Mouse (Mus musculus) heart, postnatal 10 days (tissue): ENCODE data around the gene Plxna1. TPM values are rescaled to one million over a fixed set of nuclear protein-coding genes. Genes with fewer than 3 reads are reported as not detected.

ENCODE experiments used
- DNase-seq, 2 experiments: peaks; one replicate each; pipeline ENCODE4 v3.0.0; 2021
- intact Hi-C: fragments of 180-260 bp; cut with DNase I; formaldehyde crosslinking; loops from one replicate; pipeline ENCODE4 v1.15.1; 2025
- total RNA-seq, 2 experiments: library from RNA; stranded (reverse); gene quantifications; 2 replicates each; pipeline ENCODE4 v1.2.3; 2021

Gene Plxna1
- total RNA-seq: 10 to 100 TPM; 39.3 to 48.5 TPM

- peak; percentile 63 to 68 for DNase-seq
- intact Hi-C loops: loop anchor here (1.0 to 5.0 kb wide), 5 partner anchors 104 to 435 kb away; no protein-coding TSS in a partner anchor
These were observed at the start of gene Plxna1 for GRCm38 (mm10) chr6:89362281-89363106. Plxna1 (minus strand) TSS chr6:89362620.

DNA sequence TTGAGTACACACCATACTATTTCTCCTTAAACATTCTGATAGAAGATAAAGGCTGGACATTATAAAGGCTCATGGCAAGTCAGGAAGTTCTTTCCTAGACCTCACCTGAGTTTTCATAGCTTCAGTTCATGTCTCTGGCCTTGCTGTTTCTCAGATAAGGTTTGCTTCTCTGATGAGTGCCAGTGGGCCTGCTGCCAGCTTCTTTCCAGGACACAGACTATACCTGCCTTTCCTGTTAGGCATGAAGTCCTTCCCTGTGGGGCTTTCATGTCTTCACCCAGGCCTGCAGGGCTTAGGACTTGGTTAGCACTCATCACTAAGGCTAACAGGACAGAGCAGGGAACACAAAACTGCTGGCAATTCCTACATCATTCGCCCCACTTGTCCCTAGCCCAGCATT is 46.6 kb upstream of the Plxna1 start:
- no peak for DNase-seq
- intact Hi-C loops: no loop called here

DNA sequence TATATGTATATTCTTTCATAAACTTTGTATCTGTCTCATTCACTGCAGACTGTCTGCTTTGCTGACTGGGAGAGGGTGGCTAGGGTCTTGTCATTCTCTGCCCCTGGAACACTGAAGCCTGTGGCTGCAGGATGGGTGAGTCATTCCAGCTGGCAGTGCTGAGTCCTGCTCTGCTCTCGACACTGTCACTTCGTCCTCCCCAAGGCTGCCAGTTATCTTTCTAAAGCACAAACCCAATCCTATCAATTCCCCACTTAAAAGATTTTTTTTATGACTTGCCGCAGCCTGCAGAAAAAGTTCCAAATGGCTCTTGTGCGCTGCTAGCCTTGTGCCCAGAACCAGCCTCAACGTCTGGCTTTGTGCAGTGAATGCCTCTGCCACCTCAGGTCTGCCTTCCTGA is 45.8 kb upstream of the Plxna1 start:
- no peak for DNase-seq
- intact Hi-C loops: no loop called here

- intact Hi-C loops: no loop called here
- DNase-seq: no peak
These were observed 44.9 kb upstream of the Plxna1 start for GRCm38 (mm10) chr6:89407247-89407889.

DNA sequence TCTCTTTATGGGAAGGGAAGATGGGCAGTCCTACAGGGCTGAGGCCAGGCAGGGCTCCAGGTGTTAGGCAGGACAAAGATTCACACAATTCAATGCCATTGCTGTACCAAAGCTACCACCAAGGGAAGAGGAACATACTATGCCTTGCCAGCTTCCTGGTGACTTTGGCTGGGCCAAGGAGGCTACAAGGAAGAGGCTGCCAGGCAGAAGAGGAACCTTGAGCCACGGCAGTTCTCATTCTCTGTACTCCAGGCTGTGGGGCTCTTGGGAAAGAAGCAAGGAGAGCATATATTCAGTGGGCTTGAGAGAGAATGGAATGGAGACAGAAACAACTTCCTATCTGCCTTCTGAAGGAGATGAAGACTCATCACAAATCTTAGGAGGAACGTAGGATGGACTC is 42.5 kb upstream of the Plxna1 start:
- intact Hi-C loops: no loop called here
- no peak for DNase-seq

- peak; percentile 31 to 32 for DNase-seq
- intact Hi-C loops: no loop called here
These were observed 41.1 kb upstream of the Plxna1 start for GRCm38 (mm10) chr6:89403257-89404225.

DNA sequence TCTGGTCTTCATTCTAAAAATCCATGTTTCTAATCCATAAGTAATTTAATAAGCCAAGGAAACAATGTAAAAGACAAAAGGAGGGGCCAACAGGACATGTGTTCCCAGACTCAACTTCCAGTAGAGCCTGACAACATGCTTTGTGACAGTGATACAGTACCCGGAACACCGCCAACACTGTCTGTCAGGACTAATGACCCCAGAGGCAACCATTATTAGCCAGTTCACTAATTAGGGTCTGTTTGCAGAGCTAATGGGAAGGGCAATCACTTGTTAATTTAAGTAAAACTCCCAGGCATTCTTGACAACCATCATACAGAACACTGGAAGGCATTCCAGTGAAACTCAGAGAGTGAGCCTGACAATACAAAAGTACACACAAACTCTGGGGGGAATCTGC is 40.0 kb upstream of the Plxna1 start:
- no peak for DNase-seq
- intact Hi-C loops: no loop called here

GRCm38 (mm10) chr6:89399564-89399963 is 37.1 kb upstream of the Plxna1 start:
- intact Hi-C loops: no loop called here

GRCm38 (mm10) chr6:89397919-89398318 is 35.5 kb upstream of the Plxna1 start:
- no peak for DNase-seq
- intact Hi-C loops: no loop called here

More at GRCm38 (mm10) chr6:89399564-89399963, 37.1 kb upstream of the Plxna1 start:
- no peak for DNase-seq

GRCm38 (mm10) chr6:89393820-89394219 is 31.4 kb upstream of the Plxna1 start:
- intact Hi-C loops: no loop called here
- DNase-seq: no peak

- DNase-seq: no peak
- intact Hi-C loops: no loop called here
These were observed 29.8 kb upstream of the Plxna1 start for GRCm38 (mm10) chr6:89392213-89392612.

- DNase-seq: no peak
- intact Hi-C loops: no loop called here
These were observed 27.4 kb upstream of the Plxna1 start for GRCm38 (mm10) chr6:89389771-89390170.

GRCm38 (mm10) chr6:89386956-89387355 is 24.5 kb upstream of the Plxna1 start:
- no peak for DNase-seq
- intact Hi-C loops: no loop called here

- intact Hi-C loops: no loop called here
- no peak for DNase-seq
These were observed 22.3 kb upstream of the Plxna1 start for GRCm38 (mm10) chr6:89384699-89385098.

DNA sequence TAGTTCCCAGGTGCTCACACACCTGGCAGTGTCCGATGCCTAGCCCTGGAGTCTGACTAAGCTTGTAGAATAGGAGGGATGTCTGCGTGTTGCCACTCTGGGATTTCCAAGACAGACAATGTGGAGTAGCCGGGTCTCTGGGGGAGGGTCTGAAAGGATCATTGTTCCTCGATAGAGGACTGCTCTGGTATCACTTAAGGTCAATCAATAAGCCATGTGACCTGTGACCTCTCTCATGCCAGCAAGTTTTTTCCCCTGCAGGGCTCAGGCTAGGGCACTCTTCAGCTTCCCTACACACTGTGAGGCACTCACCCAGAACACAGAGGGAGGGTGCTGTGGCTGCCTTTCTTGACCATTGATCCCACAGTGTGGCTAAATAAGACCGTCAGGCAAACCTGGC is 19.4 kb upstream of the Plxna1 start:
- intact Hi-C loops: no loop called here
- DNase-seq: no peak

GRCm38 (mm10) chr6:89381172-89381571 is 18.8 kb upstream of the Plxna1 start:
- DNase-seq: no peak
- intact Hi-C loops: no loop called here

GRCm38 (mm10) chr6:89380751-89381150 is 18.3 kb upstream of the Plxna1 start:
- DNase-seq: no peak
- intact Hi-C loops: no loop called here

GRCm38 (mm10) chr6:89378264-89378663 is 15.8 kb upstream of the Plxna1 start:
- intact Hi-C loops: no loop called here
- no peak for DNase-seq

- DNase-seq: no peak
- intact Hi-C loops: no loop called here
These were observed 6.4 kb upstream of the Plxna1 start for GRCm38 (mm10) chr6:89368812-89369211.

- intact Hi-C loops: loop anchor here (5.0 kb wide), 2 partner anchors 382 to 437 kb away; no protein-coding TSS in a partner anchor
- DNase-seq: peak in 1 of 2 experiments; percentile 48
These were observed 1.9 kb upstream of the Plxna1 start for GRCm38 (mm10) chr6:89364342-89364741.

DNA sequence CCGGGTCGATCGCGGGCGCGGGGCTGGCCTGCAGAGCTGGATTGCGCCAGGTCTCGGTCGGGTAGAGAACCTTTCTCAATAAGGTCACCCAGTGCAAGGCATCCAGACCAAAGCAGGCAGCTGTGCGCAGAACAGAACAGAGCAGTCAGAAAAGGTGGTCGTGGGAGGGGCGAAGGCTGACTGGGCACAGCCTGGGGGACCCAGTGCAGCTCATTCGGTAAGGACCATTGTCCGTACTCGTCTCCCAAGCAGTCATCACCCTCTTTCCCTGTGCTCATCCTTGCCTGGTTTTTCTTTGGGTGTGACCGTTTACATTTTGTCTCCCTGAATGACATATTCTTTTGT is 659 bp upstream of the Plxna1 start:
- no peak for DNase-seq
- intact Hi-C loops: loop anchor here (1.0 to 5.0 kb wide), 5 partner anchors 104 to 436 kb away; no protein-coding TSS in a partner anchor
